Mouse (Mus musculus) embryonic fibroblast, embryonic 13.5 days (primary cell): ENCODE data around the gene Ikbke.
A peak's percentile ranks its signal among the peaks of the same experiment; 100 is the strongest.

Source experiments
- CTCF ChIP-seq: IDR thresholded peaks from 2 replicates; pipeline ENCODE4 v1.5.1; 2011; ENCODE audit warnings: mild to moderate bottlenecking, control low read depth, low read length, moderate library complexity, borderline replicate concordance; ENCODE audit not compliant: insufficient read depth
- POLR2A ChIP-seq: IDR thresholded peaks from 2 replicates; pipeline ENCODE4 v1.6.1; 2011; ENCODE audit warnings: low read depth, mild to moderate bottlenecking, control low read depth, low read length, moderate library complexity

- TF ChIP-seq CTCF (peak; percentile 23; the same call in 1 of the 2 replicates), POLR2A (no peak)
Measured at GRCm38 (mm10) chr1:131269797-131270578, 9.4 kb downstream of the Ikbke start.
